Mouse (Mus musculus) thymus, postnatal 10 days (tissue): ENCODE measurements around the gene Gm5741.
A peak's percentile ranks its signal among the peaks of the same experiment; 100 is the strongest.

Experiments
- DNase-seq, 2 experiments: peaks; one replicate each; pipeline ENCODE4 v3.0.0; 2021; ENCODE audit warnings: low spot score in 2 of 2

Gene Gm5741

DNA sequence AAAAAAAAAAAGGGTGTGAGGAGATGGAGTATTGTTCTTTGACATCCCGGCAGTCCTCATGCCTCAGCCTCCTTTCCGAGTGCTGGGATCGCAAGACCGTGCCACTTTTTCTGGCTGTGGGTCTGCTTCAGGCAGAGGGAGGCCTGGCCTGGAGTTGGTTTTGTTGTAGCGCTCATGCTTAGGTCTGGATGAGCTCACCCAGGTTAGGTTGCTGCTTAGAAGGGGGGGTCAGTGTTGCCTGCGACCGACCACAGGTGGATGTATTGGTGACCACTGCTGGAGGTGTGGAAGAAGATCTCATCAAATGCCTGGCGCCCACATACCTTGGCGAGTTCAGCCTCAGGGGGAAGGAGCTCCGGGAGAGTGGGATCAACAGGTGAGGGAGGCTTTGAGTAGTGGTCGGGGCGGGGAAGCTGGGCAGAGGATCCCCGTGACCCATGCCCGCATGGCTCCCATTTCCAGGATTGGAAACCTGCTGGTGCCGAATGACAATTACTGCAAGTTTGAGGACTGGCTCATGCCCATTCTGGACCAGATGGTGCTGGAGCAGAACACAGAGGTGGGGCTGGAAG lies 5.3 kb upstream of the Gm5741 start:
- DNase-seq = no peak

DNA sequence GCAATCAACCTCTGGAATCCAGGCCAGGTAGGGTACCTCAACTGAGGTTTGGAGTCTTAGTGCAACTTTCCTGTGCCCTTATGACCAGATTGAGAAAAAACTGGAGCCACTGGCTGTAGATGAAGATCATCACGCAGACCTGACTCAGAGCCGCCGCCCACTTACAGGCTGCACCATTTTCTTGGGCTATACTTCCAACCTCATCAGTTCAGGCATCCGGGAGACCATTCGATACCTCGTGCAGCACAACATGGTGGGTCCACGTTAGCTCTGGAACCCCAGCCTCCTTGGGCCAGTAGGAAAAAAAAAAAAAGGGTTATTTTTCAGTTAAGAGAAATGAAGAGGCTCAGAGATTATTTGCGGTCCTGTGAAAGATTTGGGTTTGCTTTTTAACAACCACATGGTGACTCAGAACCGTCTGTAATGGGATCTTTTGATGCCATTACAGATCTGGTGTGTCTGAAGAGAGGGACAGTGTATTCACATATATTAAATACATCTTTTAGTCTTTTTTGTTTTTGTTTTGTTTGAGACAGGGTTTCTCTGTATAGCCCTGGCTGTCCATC lies 4.7 kb upstream of the Gm5741 start:
- DNase-seq = no peak

DNA sequence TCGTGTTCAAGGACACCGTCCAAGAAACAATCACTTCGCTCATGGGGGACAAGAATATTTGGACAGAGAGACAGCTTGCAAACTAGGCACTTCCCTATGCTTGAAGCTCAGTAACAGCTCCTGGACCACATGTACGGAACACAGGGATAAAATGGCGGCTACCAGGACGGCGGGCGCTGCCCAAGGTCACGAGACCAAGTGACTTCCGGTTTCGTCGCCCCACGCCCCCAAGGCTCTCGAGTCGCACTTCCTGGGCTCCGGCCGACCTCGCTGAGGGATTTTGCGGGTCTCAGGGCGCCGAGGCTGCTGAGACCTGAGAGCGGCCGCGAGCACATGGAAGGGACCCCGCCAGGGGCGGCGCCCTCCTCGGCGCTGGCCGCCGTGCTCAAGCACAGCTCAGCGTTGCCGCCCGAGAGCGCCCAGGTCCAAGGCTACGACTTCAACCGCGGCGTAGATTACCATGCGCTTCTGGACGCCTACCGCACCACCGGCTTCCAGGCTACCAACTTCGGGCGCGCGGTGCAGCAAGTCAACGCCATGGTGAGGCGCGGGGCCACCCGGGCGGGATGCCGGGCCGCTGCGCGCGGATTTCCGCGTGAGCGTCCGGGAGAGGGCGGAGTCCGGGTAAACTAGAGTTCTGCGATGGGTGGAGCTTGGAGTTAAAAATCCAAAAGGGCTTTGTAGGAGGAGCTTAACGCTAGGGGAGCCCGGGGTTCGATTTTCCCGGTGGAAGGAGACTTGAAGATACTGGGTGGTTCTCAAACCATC lies 3.9 kb upstream of the Gm5741 start, which contains the start of gene Dhps:
Gene Dhps, plus strand, starts transcription at position 244 of the 768 bp plus-strand sequence.
- DNase-seq = peak; percentile 83 to 84

DNA sequence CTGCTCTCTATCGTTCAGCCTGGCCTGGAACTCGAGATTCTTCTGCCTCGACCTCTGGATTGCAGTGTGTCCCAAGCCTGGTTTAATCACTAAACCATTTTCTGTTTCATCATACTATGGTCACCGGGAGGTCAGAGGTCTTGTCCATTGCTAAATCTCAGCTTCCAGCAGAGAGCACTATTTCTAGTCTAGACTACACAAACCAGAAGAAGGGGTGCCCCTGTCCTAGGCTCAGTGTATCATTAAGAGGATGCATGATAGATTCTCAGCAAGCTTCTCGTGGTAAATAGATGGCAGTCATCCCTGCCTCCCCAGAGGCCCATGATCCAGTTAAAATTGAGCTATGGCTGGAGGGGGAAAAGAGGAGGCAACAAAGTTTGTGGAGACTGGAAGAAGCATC lies 3.3 kb upstream of the Gm5741 start:
- DNase-seq = no peak

DNA sequence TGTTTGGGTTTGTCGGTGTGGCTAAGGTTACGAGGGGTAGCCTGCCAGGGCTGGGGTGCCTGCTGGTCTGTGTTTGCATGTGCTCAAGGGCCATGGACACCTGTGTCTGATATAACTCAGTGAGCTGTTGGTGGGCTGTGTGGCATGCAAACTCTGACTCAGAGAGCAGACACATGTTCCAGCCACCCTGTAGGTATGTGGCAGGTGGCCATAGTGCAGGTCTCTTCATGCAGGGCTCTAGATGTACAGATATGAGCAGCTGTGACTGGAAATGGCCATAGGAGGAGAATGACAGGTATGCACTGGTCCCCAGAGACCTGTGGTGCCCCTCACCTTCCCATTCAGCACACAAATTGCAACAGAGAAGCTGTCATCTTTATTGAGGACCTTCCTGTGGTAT lies 627 bp downstream of the Gm5741 start:
- no peak for DNase-seq

DNA sequence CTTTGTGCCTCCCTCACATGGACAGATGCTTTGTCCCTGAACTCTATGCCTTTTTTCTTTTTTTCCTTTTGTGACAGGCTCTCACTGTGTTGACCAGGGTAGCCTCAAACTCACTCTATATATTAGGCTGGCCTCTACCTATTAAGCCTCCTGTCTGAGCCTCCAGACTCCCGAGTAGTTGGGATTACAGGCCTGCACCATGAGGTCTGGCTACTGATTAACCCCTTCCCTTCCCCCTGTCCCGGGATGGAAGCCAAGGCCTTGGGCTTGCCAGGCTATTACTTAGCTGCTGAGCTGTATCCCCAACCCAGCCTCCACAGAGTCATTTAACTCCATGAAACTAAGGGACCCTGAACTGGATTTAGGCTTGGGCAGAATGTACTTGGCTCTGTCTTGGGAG lies 2.6 kb downstream of the Gm5741 start:
- DNase-seq = no peak

DNA sequence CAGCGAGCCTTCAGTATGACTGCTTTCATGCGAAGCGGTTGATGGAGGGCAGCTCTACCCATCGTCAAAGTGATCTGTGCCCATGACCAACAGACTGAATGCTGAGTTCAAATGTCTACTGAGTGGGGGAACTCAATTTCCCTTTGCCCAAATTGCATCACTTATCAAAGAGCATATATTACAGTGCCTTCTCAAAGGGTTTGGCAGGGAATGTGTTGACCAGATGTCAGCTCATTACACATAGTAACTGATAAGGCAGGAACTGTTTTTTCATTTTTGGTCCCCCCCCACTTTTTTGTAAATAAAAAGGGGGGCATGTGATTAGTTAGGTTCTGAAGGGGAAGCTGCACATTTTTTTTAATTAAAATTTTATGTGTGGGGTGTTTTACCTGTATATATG lies 5.2 kb downstream of the Gm5741 start:
- no peak for DNase-seq

DNA sequence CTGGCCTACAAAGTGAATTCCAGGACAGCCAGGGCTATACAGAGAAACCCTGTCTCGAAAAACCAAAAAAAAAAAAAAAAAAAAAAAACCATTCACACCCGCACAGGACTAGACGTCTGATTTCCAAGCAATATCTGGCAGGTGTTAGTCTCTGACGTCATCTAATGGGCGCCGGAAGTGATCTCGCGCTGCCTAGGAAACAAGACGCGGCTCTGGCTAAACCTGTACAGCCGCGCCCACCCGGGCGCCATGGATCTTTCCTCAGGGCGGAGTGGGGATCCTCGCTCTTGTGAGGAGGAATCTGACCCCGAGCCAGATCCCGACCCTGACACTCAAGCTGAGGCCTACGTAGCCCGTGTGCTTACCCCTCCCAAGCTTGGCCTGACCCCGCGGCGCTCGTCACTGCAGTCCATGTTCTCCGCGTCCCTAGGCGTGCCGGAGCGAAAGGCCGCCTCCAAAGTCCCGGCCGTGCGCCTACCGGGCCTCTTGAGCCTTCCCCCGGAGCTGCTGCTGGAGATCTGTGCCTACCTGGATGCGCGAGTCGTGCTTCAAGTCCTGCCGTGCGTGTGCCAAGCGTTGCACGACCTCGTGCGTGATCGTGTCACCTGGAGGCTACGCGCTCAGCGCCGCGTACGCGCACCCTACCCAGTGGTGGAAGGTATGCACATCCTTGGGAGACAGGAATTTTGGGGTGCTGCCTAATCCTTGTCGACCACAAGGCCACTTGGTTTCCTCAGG lies 7.7 kb downstream of the Gm5741 start, which contains the start of gene Fbxw9:
Gene Fbxw9, plus strand, starts transcription at position 177 of the 738 bp plus-strand sequence.
- DNase-seq = peak; percentile 80

DNA sequence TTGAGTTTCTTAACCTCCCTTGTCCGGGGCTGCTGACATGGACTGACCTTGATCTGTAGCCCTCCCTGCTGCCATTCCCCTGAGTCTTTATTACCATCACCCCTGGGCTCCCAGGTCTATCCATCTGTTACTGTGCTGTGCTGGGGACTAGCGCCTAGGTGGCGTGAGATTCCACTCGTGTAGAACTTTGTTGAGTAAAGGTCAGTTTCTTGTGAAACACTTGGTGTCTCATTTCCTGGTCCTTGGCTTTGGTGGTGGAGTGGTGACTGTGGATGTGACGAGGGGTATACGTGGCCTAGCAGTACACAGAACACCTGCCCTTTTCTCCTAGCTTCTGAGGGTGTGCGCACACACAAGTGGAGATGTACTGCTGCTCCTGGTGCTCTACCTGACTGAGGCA lies 10.4 kb downstream of the Gm5741 start:
- no peak for DNase-seq

DNA sequence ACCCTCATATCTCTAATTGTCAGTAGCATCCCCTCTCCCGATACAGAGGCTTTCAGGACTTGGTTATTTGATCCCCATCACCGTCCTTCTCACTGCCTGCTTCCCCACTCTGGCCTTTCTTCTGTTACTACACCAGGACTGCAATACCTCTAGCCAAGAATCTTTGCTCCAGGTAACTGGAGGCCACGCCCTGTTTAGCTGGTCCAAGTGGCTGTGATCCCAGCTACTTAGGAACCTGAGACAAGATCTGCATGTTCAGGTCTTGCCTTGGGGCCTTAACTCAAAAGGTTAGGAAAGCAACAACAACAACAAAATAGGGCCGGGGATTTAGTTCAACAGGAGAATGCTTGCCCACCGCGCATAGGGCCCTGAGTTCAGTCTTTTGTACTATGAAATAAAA lies 24.2 kb downstream of the Gm5741 start:
- no peak for DNase-seq

DNA sequence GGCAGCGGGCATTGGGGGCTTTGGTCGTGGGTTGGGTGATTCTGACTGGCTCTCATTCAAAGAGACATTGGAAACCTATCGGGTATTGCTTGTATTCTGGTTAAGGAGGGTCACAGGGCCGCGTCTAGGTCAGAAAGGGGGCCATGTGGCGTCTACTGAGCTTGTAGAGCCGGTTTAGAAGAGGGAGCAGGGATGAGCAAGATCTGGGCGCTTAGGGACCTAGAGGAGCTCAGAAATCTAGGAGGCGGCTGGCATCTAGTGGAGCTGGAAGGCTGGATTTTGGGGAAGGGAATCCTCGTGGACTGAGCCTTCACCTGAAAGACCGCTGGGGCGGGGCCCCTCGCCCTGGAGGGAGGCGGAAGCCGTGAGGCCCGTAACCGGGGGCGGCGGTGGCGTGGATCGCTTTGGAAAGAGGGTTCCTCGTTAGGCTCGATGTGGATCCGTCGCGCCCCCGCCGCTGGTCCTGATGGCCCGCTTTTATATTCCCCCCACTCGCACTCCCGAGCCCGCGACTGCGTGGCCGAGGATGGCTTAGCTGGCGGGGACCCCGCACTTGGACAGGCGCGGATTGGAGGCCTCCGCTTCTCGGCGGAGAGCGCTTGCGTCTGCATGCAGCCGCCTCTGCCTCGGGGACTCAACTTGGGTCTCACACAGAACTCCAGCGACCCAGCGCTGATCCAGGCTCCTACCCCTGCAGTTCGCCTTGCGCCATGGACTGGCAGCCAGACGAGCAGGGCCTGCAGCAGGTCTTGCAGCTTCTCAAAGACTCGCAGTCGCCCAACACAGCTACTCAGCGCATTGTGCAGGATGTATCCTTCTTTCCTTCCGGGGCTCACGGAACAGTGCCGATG lies 29.9 kb downstream of the Gm5741 start:
- peak; percentile 70 to 71 for DNase-seq

DNA sequence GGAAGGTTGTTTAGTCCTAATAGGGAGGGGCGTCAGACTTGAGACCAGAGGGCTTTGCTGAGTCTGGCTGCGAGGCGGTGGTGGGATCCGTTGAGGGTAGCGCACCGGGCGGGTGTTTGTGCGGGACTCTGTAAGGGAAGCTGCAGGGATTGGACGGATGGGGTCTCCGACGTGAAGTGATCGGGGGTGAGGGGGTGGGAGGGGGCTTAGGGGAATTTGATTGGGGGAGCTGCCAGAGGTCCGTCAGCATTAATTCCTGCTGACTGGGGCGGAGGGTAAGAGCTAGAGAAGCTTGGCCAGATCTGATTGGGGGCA lies 30.5 kb downstream of the Gm5741 start:
- no peak for DNase-seq

DNA sequence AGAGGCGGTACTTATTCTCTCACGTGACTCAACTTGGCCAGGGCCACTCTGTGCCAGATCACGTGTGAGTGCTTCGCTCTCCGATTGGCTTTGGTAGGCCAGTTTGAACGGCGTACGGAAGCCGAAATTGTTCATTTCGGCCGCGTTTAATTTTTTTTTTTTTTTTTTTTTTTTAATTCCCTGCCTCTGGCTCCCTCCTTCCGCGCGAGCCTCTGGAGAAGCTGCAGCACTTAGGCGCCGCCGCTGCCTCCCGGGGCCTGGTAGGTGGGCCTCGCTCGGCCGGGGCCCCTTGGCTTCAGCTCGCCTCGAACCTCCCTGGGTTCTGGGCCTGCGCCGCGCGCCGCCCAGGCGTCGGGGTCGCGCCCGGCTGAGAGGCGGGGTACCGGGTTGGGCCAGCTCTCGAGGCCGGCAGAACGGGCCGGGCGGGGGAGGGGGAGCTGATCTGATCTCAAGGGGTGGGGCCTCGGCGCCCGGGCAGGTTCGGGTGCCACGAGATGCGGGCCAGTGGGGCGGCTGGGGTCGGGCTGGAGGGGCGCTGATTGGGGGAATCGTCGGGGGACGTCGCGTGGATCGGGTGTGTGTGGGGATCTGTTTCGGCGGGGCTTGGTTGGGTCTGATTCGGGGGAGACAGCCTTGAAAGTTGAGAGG lies 30.9 kb downstream of the Gm5741 start, which contains the start of gene Tnpo2:
Gene Tnpo2, plus strand, starts transcription at position 198 of the 648 bp plus-strand sequence.
- peak; percentile 82 to 85 for DNase-seq

DNA sequence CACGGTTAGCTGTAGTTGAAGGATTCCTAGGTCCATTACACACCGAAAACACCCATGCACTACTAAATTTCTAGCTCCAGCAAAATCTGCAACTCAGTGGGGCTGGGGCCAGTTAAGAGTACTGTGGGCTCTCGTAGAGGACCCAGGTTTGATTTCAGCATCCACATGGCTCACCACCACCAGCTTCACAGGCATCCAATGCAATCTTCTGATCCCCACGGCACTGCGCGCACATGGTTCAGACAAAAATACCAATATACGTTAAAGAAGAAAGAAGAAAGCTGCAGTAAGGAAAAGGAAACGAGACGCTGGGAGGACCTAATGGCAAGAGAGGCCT lies 31.4 kb downstream of the Gm5741 start:
- no peak for DNase-seq

DNA sequence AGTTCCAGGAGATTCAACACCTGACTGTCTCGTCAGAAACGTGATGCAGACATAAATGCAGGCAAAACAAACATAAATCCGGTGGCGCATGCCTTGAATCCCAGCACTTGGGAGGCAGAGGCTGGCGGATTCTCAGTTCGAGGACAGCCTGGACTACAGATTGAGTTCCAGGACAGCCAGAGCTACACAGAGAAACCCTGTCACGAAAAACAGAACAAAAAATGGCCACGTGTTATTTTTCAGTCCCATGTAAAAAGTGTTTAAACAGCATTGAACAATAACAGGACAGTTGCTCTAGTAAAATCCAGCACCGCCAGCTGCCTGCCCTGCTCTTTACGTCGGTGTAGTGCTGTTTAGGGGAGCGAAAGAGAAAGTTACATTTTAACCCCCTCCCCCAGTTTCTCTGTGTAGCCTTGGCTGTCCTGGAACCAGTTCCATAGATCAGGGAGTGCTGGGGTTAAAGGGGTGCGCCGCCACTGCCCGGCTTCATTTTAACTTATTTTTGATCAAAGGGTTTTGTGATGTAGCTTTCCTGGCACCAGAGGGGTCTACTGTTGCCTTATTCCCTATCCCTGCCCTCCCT lies 32.0 kb downstream of the Gm5741 start:
- peak; percentile 24 to 27 for DNase-seq

DNA sequence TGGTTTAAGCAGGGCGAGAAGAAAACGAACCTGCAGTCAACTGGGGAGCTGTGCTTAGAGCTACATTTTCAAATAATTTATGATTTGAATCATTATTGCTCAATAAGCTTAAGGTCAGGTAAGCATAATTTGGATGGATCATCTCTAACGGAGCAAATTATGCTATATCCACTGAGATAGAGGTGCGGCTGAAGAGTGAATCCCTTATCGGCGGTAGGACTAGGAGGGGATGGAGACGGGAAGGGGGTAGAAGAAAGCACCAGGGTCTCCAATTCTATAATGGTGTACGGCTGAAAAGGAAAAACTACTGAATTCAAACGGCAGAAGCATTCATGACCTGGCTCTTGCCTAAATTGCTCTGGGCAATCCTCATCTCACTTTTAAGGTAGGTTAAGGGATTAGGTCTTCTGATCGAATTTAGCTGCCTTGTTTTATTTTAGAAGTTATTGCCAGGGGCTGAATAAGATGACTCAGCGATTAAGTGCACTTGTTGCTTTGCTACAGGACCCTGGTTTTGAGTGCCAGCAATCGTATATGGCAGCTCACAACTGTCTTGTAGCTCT lies 32.5 kb downstream of the Gm5741 start:
- DNase-seq = no peak

DNA sequence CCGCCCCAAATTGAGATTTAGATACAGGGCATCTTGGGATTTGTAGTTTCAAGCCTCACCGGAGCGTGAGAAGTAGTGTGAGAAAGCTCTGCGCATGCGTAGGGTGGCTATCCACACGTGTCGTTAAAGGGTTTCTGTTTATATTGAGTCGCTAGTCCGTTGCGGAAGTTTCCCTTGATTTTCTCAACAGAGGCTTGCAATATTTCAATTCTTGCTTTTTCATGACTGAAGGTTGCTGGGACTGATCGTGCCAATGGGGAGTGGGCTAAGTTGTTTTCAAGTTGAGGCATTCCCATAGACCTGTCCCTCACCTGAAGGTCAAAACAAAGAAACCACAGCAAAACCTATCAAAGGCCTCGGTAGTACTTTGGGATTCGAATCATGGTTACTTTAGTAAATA lies 33.0 kb downstream of the Gm5741 start:
- peak; percentile 78 to 84 for DNase-seq

DNA sequence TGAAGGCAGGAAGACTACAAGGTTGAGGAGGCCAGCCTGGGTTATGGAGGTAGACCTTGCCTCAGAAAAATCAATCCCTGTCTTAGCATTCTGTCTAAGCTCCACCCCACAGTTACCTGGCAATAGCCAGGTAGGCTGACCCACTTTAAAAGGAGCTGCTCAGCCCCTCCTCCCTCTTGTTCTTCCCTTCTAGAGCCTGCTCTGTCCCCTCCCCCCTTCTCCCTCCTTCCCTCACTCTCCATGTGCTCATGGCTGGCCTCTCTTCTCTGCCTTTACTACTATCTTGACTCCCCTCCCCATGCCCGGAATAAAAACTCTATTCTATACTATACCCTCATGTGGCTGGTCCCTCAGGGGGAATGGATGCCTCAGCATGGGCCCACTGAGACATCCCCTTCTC lies 33.9 kb downstream of the Gm5741 start:
- no peak for DNase-seq

DNA sequence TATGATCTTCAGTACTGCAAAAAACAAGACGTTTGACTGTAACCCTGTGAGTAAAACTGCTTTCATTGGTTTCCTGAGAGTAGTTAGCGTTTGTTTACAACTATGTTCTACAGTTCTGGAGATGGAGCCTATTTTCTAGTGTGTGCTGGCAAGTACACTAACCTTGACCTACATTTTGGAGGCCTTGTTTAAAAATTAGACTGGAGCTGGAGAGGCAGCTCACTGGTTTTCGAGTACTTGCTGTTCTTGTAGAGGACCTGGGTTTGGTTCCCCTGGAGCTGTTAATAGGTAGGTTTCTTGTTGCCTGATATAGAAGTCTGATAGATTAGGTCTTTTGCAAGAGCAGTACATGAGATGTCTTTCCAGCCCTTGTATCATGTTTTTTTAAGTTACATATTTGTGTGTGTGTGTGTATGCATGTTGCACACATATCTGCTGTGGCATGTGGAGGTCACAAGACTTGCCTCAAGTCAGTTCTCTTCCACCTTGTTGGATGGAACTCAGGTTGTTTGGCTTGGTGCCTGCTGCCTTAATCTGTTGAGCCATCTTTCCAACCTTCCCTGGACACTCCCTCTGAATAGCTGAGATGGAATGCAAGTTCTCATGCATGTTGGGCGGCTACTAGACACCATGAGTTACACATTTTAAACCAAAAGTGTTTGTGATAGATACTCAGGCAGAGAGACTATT lies 35.0 kb downstream of the Gm5741 start:
- DNase-seq = no peak

DNA sequence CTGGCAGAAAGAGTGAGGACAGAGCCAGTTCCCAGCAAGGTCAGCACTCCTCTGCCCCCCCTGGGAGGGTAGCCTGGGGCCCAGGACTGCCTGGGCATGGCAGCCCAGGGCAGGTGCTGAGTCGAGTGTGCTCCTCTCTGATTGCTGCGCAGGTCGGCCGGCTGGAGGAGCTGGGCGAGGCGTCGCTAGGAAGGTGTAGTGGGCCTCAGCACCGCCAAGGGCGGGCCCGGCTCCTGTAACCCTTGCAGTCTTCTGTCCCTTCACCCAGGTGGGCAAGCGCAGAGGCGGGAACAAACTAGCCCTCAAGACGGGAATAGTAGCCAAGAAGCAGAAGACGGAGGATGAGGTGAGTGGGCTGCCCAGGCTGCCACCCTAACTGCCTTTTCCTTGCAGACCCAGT lies 38.5 kb downstream of the Gm5741 start:
- DNase-seq = no peak
